ENCODE assay signal across 9 mouse cellular contexts in genomic region chr4:141132191-141132590, GRCm38 (mm10). TPM values are rescaled to one million over a fixed set of nuclear protein-coding genes. Genes with fewer than 3 reads are reported as not detected.
A peak's percentile ranks its signal among the peaks of the same experiment; 100 is the strongest.
DNase-seq lines count a peak whose midpoint lies in the region; ATAC-seq lines count a peak whose summit lies in the region.
"Had no signal": no experiment of that assay in that cellular context is flagged by ENCODE, and none has a peak within 500 bp of the region (broad histone marks: within the 10 kb centered on the region; RNA-seq: fewer than 3 reads in every experiment).

No protein-coding gene starts in this region.

- H3K9me3 ChIP-seq in kidney, embryonic 14.5 days (ENCODE audit: control insufficient read depth, low read length) = no peaks in the 10 kb centered on the region
- no peaks in the 10 kb centered on the region for H3K9me3 ChIP-seq in hindbrain, embryonic 10.5 days
- no peaks in the 10 kb centered on the region for H3K9me3 ChIP-seq in neural tube, embryonic 13.5 days
- H3K9me3 ChIP-seq: G1E had no signal

- peaks cover 61% of the 10 kb centered on the region for H3K4me1 ChIP-seq in kidney, embryonic 14.5 days (ENCODE audit: control insufficient read depth, insufficient read depth, low read length)
- H3K4me1 ChIP-seq in hindbrain, embryonic 10.5 days (replicated peaks) = peaks cover 72% of the 10 kb centered on the region
- peaks cover 66% of the 10 kb centered on the region for H3K4me1 ChIP-seq in neural tube, embryonic 13.5 days (replicated peaks)

- peak overlapping the region; percentile 90 for H3K27ac ChIP-seq in kidney, embryonic 14.5 days (ENCODE audit: low read depth, low read length)
- H3K27ac ChIP-seq in hindbrain, embryonic 10.5 days = peak overlapping the region; percentile 74
- H3K27ac ChIP-seq in neural tube, embryonic 13.5 days (replicated peaks) = peak overlapping the region; percentile 57

- intact Hi-C loops in gastrocnemius, postnatal 14 days (cut with DNase I; ENCODE audit: low total_unique reads) = no loop called here

- DNase-seq in kidney, postnatal 10 days = no peak
- no peak for DNase-seq in hindbrain, embryonic 10.5 days (ENCODE audit: low spot score)
- peak; percentile 19 to 48 for DNase-seq in kidney, postnatal 36 days
- no peak for DNase-seq in cerebellum, postnatal 10 days
- DNase-seq in gastrocnemius, postnatal 14 days = no peak

- H3K36me3 ChIP-seq in kidney, embryonic 14.5 days (ENCODE audit: control insufficient read depth, insufficient read depth, low read length) = peaks cover 3% of the 10 kb centered on the region; the same call in 1 of the 2 replicates
- H3K36me3 ChIP-seq in hindbrain, embryonic 10.5 days = peaks cover 17% of the 10 kb centered on the region
- no peaks in the 10 kb centered on the region for H3K36me3 ChIP-seq in neural tube, embryonic 13.5 days

- H3K9ac ChIP-seq in kidney, embryonic 14.5 days (ENCODE audit: low read depth, low read length) = peak overlapping the region; percentile 42
- peak overlapping the region; percentile 9; the same call in 1 of the 2 replicates for H3K9ac ChIP-seq in neural tube, embryonic 13.5 days

- no peak overlapping the region for H3K4me3 ChIP-seq in kidney, embryonic 14.5 days (ENCODE audit: low read length)
- no peak overlapping the region for H3K4me3 ChIP-seq in hindbrain, embryonic 10.5 days
- no peak overlapping the region for H3K4me3 ChIP-seq in neural tube, embryonic 13.5 days

- ATAC-seq in kidney, embryonic 14.5 days (ENCODE audit: low FRiP score, low TSS enrichment) = peak; percentile 41; the same call in 1 of the 2 replicates
- no peak for ATAC-seq in neural tube, embryonic 13.5 days (ENCODE audit: low read depth)

- peak overlapping the region; percentile 21; the same call in 1 of the 2 replicates for H3K4me2 ChIP-seq in kidney, embryonic 14.5 days (replicated peaks; ENCODE audit: low read depth, low read length)
- H3K4me2 ChIP-seq in neural tube, embryonic 13.5 days = no peak overlapping the region

- 31% methylated on average over 8 of the region's 8 CpGs for WGBS in kidney, embryonic 14.5 days
- 65% methylated on average over 8 of the region's 8 CpGs for WGBS in hindbrain, embryonic 10.5 days
- 49% methylated on average over 8 of the region's 8 CpGs for WGBS in neural tube, embryonic 13.5 days

- H3K27me3 ChIP-seq in kidney, embryonic 14.5 days (ENCODE audit: control insufficient read depth, insufficient read depth, low read length) = no peaks in the 10 kb centered on the region
- no peaks in the 10 kb centered on the region for H3K27me3 ChIP-seq in hindbrain, embryonic 10.5 days (ENCODE audit: insufficient read depth, poor library complexity, severe bottlenecking)
- no peaks in the 10 kb centered on the region for H3K27me3 ChIP-seq in neural tube, embryonic 13.5 days

RNA-seq across cellular contexts. Expression of gene Szrd1, which starts 7.4 kb away (rescaled TPM):
- 23.3 and 46.4 TPM in 2 replicates for polyA plus RNA-seq in kidney, embryonic 14.5 days (2014; fragmentation: Nextera tagmentation; extraction: Ambion mirVana)
- 36.5 and 44.1 TPM in 2 replicates for polyA plus RNA-seq in hindbrain, embryonic 10.5 days (2016; fragmentation: Nextera tagmentation; extraction: Ambion mirVana)
- polyA plus RNA-seq in neural tube, embryonic 13.5 days (2015; fragmentation: Nextera tagmentation; extraction: Ambion mirVana) = 23.4 and 27.2 TPM in 2 replicates
- 100 to 1,000 TPM; 161 to 166 TPM for total RNA-seq in gastrocnemius, postnatal 14 days (2021)

RNA-seq across cellular contexts. Expression of gene Fbxo42, which starts 15.5 kb away (rescaled TPM):
- polyA plus RNA-seq in kidney, embryonic 14.5 days (2014; fragmentation: Nextera tagmentation; extraction: Ambion mirVana) = 22.0 and 26.8 TPM in 2 replicates
- polyA plus RNA-seq in hindbrain, embryonic 10.5 days (2016; fragmentation: Nextera tagmentation; extraction: Ambion mirVana) = 23.2 and 24.5 TPM in 2 replicates
- polyA plus RNA-seq in neural tube, embryonic 13.5 days (2015; fragmentation: Nextera tagmentation; extraction: Ambion mirVana) = 23.2 and 24.2 TPM in 2 replicates
- total RNA-seq in gastrocnemius, postnatal 14 days (2021) = 10 to 100 TPM in 1 of 2 experiments, 1 to 10 TPM in 1; 9.1 to 10.8 TPM

RNA-seq across cellular contexts. Expression of gene Spata21, which starts 44.1 kb away (rescaled TPM):
- 0.27 and 0.95 TPM in 2 replicates for polyA plus RNA-seq in kidney, embryonic 14.5 days (2014; fragmentation: Nextera tagmentation; extraction: Ambion mirVana)
- polyA plus RNA-seq in hindbrain, embryonic 10.5 days (2016; fragmentation: Nextera tagmentation; extraction: Ambion mirVana) = not detected in 2 replicates
- polyA plus RNA-seq in neural tube, embryonic 13.5 days (2015; fragmentation: Nextera tagmentation; extraction: Ambion mirVana) = not detected in 2 replicates
- not detected for total RNA-seq in gastrocnemius, postnatal 14 days (2021)
- total RNA-seq: G1E had no signal
- polyA plus RNA-seq: G1E; large intestine, adult 2 months had no signal

RNA-seq across cellular contexts. Expression of gene Necap2, which starts 54.0 kb away (rescaled TPM):
- 64.4 and 79.8 TPM in 2 replicates for polyA plus RNA-seq in kidney, embryonic 14.5 days (2014; fragmentation: Nextera tagmentation; extraction: Ambion mirVana)
- polyA plus RNA-seq in hindbrain, embryonic 10.5 days (2016; fragmentation: Nextera tagmentation; extraction: Ambion mirVana) = 60.2 and 66.0 TPM in 2 replicates
- 55.5 and 58.7 TPM in 2 replicates for polyA plus RNA-seq in neural tube, embryonic 13.5 days (2015; fragmentation: Nextera tagmentation; extraction: Ambion mirVana)
- 10 to 100 TPM; 19.9 to 21.7 TPM for total RNA-seq in gastrocnemius, postnatal 14 days (2021)

Comparison
In these comparisons a context has a peak if more than half of its experiments do, and no peak if none do; other contexts are left out.
1. DNase-seq: peak in kidney, postnatal 36 days (2 of 2); none in kidney, postnatal 10 days (single experiment), hindbrain, embryonic 10.5 days (single experiment), cerebellum, postnatal 10 days (0 of 2) and gastrocnemius, postnatal 14 days (single experiment).
2. Peak in every context shown above with its lines, with median percentiles within 50 percentile points of each other: H3K27ac ChIP-seq.